Mouse (Mus musculus): ENCODE data around the gene Wfdc15b. TPM values are rescaled to one million over a fixed set of nuclear protein-coding genes. Genes with fewer than 3 reads are reported as not detected.
A peak's percentile ranks its signal among the peaks of the same experiment; 100 is the strongest.
"Not testable (repeated sequence)": the region's sequence is repeated elsewhere in the genome, so short reads cannot be mapped to it uniquely, and the experiment has no call there.

Wfdc15b gene
- polyA plus RNA-seq (2015; fragmentation: Nextera tagmentation; extraction: Ambion mirVana), result 1.8 and 2.9 TPM in 2 replicates

- DNase-seq (ENCODE audit: low spot score), result no peak
Measured at GRCm38 (mm10) chr2:164221522-164221921, at the start of gene Wfdc15b. Gene Wfdc15b, minus strand, starts transcription at chr2:164221660.

- not testable (repeated sequence) for DNase-seq (ENCODE audit: low spot score)
Measured at GRCm38 (mm10) chr2:164256540-164256939, 35.1 kb upstream of the Wfdc15b start, which contains the start of gene Svs3b. Gene Svs3b, minus strand, starts transcription at chr2:164256640.

- DNase-seq (ENCODE audit: low spot score), result no peak
Measured at GRCm38 (mm10) chr2:164238366-164238765, 16.9 kb upstream of the Wfdc15b start, which contains the start of gene Svs2. Gene Svs2, minus strand, starts transcription at chr2:164238466.

GRCm38 (mm10) chr2:164232671-164233070 lies 11.2 kb upstream of the Wfdc15b start:
- no peak for DNase-seq (ENCODE audit: low spot score)

- no peak for DNase-seq (ENCODE audit: low spot score)
Measured at GRCm38 (mm10) chr2:164228361-164229070, 7.1 kb upstream of the Wfdc15b start.

GRCm38 (mm10) chr2:164219295-164219694 lies 2.2 kb downstream of the Wfdc15b start:
- no peak for DNase-seq (ENCODE audit: low spot score)

GRCm38 (mm10) chr2:164212711-164213110 lies 8.7 kb downstream of the Wfdc15b start:
- no peak for DNase-seq (ENCODE audit: low spot score)

- no peak for DNase-seq (ENCODE audit: low spot score)
Measured at GRCm38 (mm10) chr2:164210892-164211291, 10.6 kb downstream of the Wfdc15b start.

- no peak for DNase-seq (ENCODE audit: low spot score)
Measured at GRCm38 (mm10) chr2:164206676-164207075, 14.8 kb downstream of the Wfdc15b start.

GRCm38 (mm10) chr2:164206011-164206410 lies 15.4 kb downstream of the Wfdc15b start:
- DNase-seq (ENCODE audit: low spot score), result not testable (repeated sequence)

GRCm38 (mm10) chr2:164199626-164200327 lies 21.7 kb downstream of the Wfdc15b start, which contains the start of gene Wfdc15a:
Gene Wfdc15a, minus strand, starts transcription at chr2:164200130.
- no peak for DNase-seq (ENCODE audit: low spot score)

GRCm38 (mm10) chr2:164196700-164196990 lies 24.8 kb downstream of the Wfdc15b start:
- DNase-seq (ENCODE audit: low spot score), result no peak

GRCm38 (mm10) chr2:164195971-164196699 lies 25.3 kb downstream of the Wfdc15b start:
- no peak for DNase-seq (ENCODE audit: low spot score)

GRCm38 (mm10) chr2:164194959-164195630 lies 26.4 kb downstream of the Wfdc15b start:
- no peak for DNase-seq (ENCODE audit: low spot score)

- DNase-seq (ENCODE audit: low spot score), result no peak
Measured at GRCm38 (mm10) chr2:164192279-164192678, 29.2 kb downstream of the Wfdc15b start.

- no peak for DNase-seq (ENCODE audit: low spot score)
Measured at GRCm38 (mm10) chr2:164190576-164190975, 30.9 kb downstream of the Wfdc15b start, which contains the start of gene Wfdc12. Gene Wfdc12, minus strand, starts transcription at chr2:164190608.

GRCm38 (mm10) chr2:164188722-164189121 lies 32.7 kb downstream of the Wfdc15b start:
- DNase-seq (ENCODE audit: low spot score), result peak; percentile 23

GRCm38 (mm10) chr2:164184145-164184719 lies 37.2 kb downstream of the Wfdc15b start:
- no peak for DNase-seq (ENCODE audit: low spot score)

- no peak for DNase-seq (ENCODE audit: low spot score)
Measured at GRCm38 (mm10) chr2:164183340-164183739, 38.1 kb downstream of the Wfdc15b start.

- DNase-seq (ENCODE audit: low spot score), result no peak
Measured at GRCm38 (mm10) chr2:164182692-164183255, 38.7 kb downstream of the Wfdc15b start, which contains the start of gene Wfdc5. Gene Wfdc5, minus strand, starts transcription at chr2:164182742.
